Mouse (Mus musculus) embryonic facial prominence, embryonic 14.5 days (tissue): ENCODE measurements around the gene Wrap73. TPM values are rescaled to one million over a fixed set of nuclear protein-coding genes. Genes with fewer than 3 reads are reported as not detected.

ENCODE experiments used
- ATAC-seq: fragments of 200-750 bp; cut with Nextera tagmentation; 2 replicates; pipeline ENCODE4 v1.8.0; 2017; ENCODE audit warnings: low read depth, moderate number of reproducible peaks, moderate TSS enrichment
- DNase-seq: peaks from one replicate; pipeline ENCODE4 v3.0.0-alpha.2; 2015; ENCODE audit warnings: low spot score
- H3K27ac ChIP-seq: fragments of 300-500 bp; sonication (generic); replicated peaks from 2 replicates; pipeline ENCODE4 v1.5.1; 2014; ENCODE audit warnings: low read depth, mild to moderate bottlenecking, low read length, moderate library complexity
- H3K27me3 ChIP-seq: fragments of 300-500 bp; sonication (generic); replicated peaks from 2 replicates; pipeline ENCODE4 v1.6.1; 2014; ENCODE audit warnings: low read length; ENCODE audit not compliant: control insufficient read depth, insufficient read depth
- H3K36me3 ChIP-seq: fragments of 300-500 bp; sonication (generic); 2 replicates; pipeline ENCODE4 v1.6.1; 2014; ENCODE audit warnings: low read length, mixed read lengths; ENCODE audit not compliant: control insufficient read depth, insufficient read depth
- H3K4me1 ChIP-seq: fragments of 300-500 bp; sonication (generic); 2 replicates; pipeline ENCODE4 v1.6.1; 2014; ENCODE audit warnings: antibody characterized with exemption, low read length; ENCODE audit not compliant: control insufficient read depth, insufficient read depth
- H3K4me2 ChIP-seq: fragments of 300-500 bp; sonication (generic); 2 replicates; pipeline ENCODE4 v1.6.1; 2014; ENCODE audit warnings: low read depth, mild to moderate bottlenecking, low read length, moderate library complexity, mixed read lengths
- H3K4me3 ChIP-seq: fragments of 300-500 bp; sonication (generic); 2 replicates; pipeline ENCODE4 v1.5.1; 2014; ENCODE audit warnings: low read depth, mild to moderate bottlenecking, low read length
- H3K9ac ChIP-seq: fragments of 300-500 bp; sonication (generic); 2 replicates; pipeline ENCODE4 v1.6.1; 2014; ENCODE audit warnings: low read depth, mild to moderate bottlenecking, low read length, moderate library complexity, mixed read lengths
- H3K9me3 ChIP-seq: fragments of 300-500 bp; sonication (generic); 2 replicates; pipeline ENCODE4 v1.6.1; 2016; ENCODE audit warnings: low read length; ENCODE audit not compliant: control insufficient read depth
- WGBS: fragments of 180-500 bp; shearing (Covaris S2); extraction: QIAGEN DNeasy Blood & Tissue Kit; methylation state at CpG from one replicate; pipeline ENCODE4 v1.1.7; 2014; 5-methylcytosine and 5-hydroxymethylcytosine counted together
- polyA plus RNA-seq: library from polyadenylated mRNA; unstranded; fragments of >200 nt; fragmentation: Nextera tagmentation; extraction: Ambion mirVana; gene quantifications from 2 replicates; pipeline ENCODE4 v1.2.1, GENCODE M21; 2014

The Wrap73 gene
- polyA plus RNA-seq = 36.8 and 43.2 TPM in 2 replicates

DNA sequence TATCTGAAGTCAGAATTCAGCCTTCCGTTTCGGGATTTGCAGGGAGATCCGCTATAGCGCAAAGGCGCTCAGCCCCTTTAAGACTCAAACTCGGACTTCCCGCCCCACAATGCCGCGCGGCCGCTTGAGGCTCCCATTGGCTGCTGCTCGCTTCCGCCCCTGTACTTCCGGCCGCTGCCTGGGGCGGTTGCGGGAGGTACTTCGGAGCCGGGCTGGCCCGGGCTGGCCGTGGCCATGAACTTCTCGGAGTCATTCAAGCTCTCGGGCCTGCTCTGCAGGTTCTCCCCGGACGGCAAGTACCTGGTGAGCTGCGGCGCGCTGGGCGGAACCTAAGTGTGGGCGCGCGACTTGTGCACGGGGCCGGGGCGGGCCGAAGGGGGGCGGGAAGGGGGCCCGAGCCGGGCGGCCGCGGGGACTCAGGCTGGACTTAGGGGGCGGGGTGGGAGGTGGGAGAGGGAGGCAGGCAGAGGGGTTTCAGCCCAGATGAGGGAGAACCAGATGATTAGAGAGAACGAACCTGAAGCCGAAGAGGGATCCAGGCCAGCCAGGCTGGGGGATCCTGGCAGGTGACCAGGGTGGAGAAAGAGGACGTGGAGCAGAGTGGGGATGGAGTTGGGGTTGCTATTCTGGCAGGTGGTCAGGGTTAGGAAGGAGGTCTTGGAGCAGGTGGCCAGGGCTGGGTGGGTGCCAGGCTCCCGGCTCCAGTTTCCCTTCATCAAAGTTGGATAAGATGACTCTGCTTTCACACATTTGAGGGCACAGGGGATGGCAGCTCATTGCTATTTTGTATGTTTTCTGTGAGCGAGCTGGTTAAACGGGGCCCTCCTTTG is at the start of gene Wrap73:
Gene Wrap73 (plus strand): TSS at position 162 of the 830 bp plus-strand sequence.
- peak within 1 kb of the TSS; percentile 82 for H3K4me2 ChIP-seq
- peak within 1 kb of the TSS; percentile 75 for H3K9ac ChIP-seq
- peak; percentile 97 for DNase-seq
- WGBS = 3% methylated on average over 44 of the region's 49 CpGs
- peak; percentile 96 for ATAC-seq
- peaks cover 11% of the 10 kb centered on the region for H3K4me1 ChIP-seq
- peak within 1 kb of the TSS; percentile 82 for H3K27ac ChIP-seq
- H3K27me3 ChIP-seq = peaks cover 46% of the 10 kb centered on the region
- peak within 1 kb of the TSS; percentile 72 for H3K4me3 ChIP-seq
- H3K9me3 ChIP-seq = no peaks in the 10 kb centered on the region
- peaks cover 14% of the 10 kb centered on the region; the same call in 1 of the 2 replicates for H3K36me3 ChIP-seq

DNA sequence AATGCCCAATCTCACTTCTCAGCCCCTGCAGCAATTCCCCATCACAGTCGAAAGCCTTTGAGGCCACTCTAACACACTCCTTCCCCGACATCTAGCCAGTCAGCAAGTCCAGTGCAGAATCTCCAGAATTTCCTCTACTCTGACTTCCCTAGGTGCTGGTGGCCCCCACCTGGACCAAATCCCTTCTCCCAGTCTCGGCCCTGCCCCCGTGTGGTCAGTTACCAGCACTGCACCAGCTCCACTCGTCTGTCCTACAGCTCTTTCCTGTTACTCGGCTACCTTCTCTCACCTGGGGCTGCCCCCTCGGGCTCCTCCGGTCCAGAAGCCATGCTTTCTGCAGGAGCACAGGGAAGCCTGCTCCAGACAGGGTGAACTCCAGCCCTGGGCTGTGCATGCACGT is 49.0 kb upstream of the Wrap73 start:
- no peaks in the 10 kb centered on the region; the same call in 1 of the 2 replicates for H3K27me3 ChIP-seq
- no peaks in the 10 kb centered on the region for H3K4me1 ChIP-seq
- whole genome bisulfite sequencing = 23% methylated on average over 9 of the region's 9 CpGs
- H3K9me3 ChIP-seq = no peaks in the 10 kb centered on the region
- no peak overlapping the region for H3K4me3 ChIP-seq
- H3K9ac ChIP-seq = no peak overlapping the region
- DNase-seq (no peak), ATAC-seq (no peak)
- no peak overlapping the region for H3K4me2 ChIP-seq
- no peaks in the 10 kb centered on the region for H3K36me3 ChIP-seq
- H3K27ac ChIP-seq = no peak overlapping the region

DNA sequence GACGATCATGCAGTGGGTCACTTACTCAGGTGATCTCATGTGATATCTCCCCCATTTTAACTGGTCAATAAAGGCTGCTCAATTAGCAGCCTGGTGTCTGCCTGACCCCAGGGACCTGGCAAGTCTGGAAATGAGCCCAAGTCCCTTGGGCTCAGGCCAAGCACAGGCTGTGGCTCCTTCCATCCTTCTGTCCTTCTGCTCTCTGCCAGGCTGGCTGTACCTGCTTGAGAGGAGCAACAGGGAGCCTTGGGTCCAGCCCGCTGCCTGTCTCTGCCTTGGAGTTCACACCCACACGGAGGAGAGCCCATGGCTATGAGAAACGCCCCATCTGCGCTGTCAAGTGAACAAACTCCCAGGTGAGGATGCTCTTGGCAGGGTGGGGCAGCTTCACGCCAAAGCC is 46.1 kb upstream of the Wrap73 start:
- DNase-seq (no peak), ATAC-seq (no peak)
- no peak overlapping the region for H3K4me3 ChIP-seq
- H3K4me1 ChIP-seq = no peaks in the 10 kb centered on the region
- no peaks in the 10 kb centered on the region for H3K36me3 ChIP-seq
- no peak overlapping the region for H3K27ac ChIP-seq
- no peaks in the 10 kb centered on the region for H3K9me3 ChIP-seq
- no peak overlapping the region for H3K9ac ChIP-seq
- H3K27me3 ChIP-seq = no peaks in the 10 kb centered on the region; the same call in none of the 2 replicates
- 16% methylated on average over 6 of the region's 6 CpGs for WGBS
- H3K4me2 ChIP-seq = no peak overlapping the region

DNA sequence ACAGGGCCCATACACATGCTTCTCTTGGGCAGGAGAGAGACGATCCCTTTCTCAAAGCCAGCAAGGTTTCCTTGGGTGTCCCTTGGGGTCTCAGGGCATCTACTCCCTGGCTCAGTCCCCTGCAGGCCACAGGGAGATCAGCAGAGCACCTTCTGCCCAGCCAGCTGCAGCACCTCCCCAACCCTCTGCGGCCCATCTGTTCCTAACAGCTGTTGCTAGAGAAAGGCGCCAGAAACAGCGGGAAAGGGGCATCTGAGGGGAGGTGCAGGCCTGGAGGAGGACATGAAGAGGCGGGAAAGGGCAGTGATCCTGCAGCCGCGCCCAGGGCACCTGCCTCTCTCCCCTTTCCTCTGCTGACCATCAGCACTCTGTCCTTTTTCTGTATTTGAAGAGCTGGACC is 42.8 kb upstream of the Wrap73 start:
- H3K27ac ChIP-seq = no peak overlapping the region
- DNase-seq = no peak
- no peaks in the 10 kb centered on the region for H3K36me3 ChIP-seq
- 47% methylated on average over 7 of the region's 7 CpGs for WGBS
- ATAC-seq = no peak
- H3K9me3 ChIP-seq = no peaks in the 10 kb centered on the region
- no peak overlapping the region for H3K9ac ChIP-seq
- no peak overlapping the region for H3K4me2 ChIP-seq
- no peak overlapping the region for H3K4me3 ChIP-seq
- no peaks in the 10 kb centered on the region; the same call in none of the 2 replicates for H3K27me3 ChIP-seq
- 0 out of 2 replicates have a peak, but pooled peaks cover 3% of the 10 kb centered on the region for H3K4me1 ChIP-seq

DNA sequence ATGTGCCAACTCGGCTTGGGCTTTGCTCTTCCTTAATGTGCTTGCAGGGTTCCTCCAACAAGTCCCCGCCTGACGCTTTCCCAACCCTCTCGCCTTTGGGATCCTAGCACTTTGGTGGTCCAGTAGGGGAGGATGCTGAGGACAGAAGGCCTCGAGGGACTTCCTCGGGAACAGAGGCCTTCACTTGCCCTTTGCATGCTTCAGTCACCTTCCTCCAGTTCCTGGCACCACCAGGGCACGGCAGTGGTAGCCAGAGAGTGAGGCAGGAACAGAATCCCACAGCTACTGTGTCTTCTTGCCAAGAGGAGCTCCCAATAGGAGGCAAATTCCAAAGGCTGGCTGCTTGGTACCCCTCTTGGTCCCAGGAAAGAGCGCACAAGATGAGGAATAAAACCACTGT is 38.8 kb upstream of the Wrap73 start:
- Histone ChIP-seq H3K9ac (no peak overlapping the region), H3K4me1 (0 out of 2 replicates have a peak, but pooled peaks cover 6% of the 10 kb centered on the region), H3K27ac (no peak overlapping the region), H3K27me3 (no peaks in the 10 kb centered on the region; the same call in 1 of the 2 replicates), H3K4me3 (no peak overlapping the region), H3K4me2 (no peak overlapping the region), H3K36me3 (no peaks in the 10 kb centered on the region), H3K9me3 (no peaks in the 10 kb centered on the region)
- ATAC-seq (no peak), DNase-seq (no peak)
- 72% methylated on average over 8 of the region's 8 CpGs for WGBS

DNA sequence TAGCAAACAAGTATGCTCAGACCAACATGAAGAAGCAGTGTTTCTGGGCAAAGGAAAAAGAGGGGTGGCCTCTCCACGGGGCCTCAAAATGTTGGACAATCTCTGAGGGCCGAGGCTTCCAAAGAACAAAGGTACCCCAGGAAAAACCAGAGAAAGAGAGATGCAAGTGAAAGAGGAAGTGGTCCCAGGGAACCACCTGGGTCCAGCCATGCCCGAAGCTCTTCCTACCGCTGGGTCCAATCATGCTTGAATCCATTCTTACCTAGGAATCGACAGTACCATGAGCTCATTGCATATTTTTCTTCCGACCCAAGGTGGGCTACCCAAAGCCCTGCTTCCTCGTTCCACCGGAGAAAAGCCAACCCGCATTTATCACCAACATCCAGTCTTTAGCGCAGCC is 38.3 kb upstream of the Wrap73 start:
- 87% methylated on average over 10 of the region's 10 CpGs for WGBS
- DNase-seq (no peak), ATAC-seq (no peak)
- Histone ChIP-seq H3K4me3 (no peak overlapping the region), H3K4me1 (0 out of 2 replicates have a peak, but pooled peaks cover 6% of the 10 kb centered on the region), H3K27ac (no peak overlapping the region), H3K9me3 (no peaks in the 10 kb centered on the region), H3K36me3 (no peaks in the 10 kb centered on the region), H3K4me2 (no peak overlapping the region), H3K9ac (no peak overlapping the region), H3K27me3 (no peaks in the 10 kb centered on the region; the same call in 1 of the 2 replicates)

DNA sequence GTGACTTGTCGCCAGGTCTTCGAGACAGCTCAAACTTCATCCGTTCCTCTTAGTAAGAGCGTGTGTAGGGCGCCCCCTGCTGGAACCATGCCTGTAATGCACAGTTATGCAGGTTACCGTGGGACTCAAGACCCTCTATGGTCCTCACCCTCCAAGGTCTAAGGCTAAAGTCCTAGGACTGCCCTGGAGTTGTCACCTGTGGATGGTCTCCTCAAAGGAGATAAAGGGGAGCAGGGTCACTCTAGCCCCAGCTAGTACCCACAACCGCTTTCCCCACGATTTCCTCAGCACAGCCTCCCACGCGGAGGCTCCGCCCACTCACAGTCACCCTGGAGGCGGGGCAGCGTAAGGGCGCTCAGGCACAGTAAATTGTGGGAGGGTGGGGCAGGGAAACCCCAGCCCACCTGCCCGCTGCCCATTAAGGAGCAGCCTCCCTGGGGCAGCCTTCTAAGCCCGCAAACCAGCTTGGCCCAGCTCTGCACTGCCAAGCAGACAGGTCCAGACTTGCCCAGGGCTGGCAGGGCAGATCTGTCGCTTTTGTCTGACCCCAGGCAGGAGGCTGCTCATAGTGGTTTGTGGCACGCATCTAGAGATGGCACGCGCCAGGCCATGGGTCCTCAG is 36.7 kb upstream of the Wrap73 start:
- H3K27ac ChIP-seq = no peak overlapping the region
- no peaks in the 10 kb centered on the region for H3K36me3 ChIP-seq
- H3K9me3 ChIP-seq = no peaks in the 10 kb centered on the region
- H3K9ac ChIP-seq = no peak overlapping the region
- H3K4me2 ChIP-seq = peak overlapping the region; percentile 44
- peak; percentile 60 for ATAC-seq
- DNase-seq = peak; percentile 75
- no peaks in the 10 kb centered on the region; the same call in 1 of the 2 replicates for H3K27me3 ChIP-seq
- H3K4me3 ChIP-seq = no peak overlapping the region
- WGBS = 31% methylated on average over 20 of the region's 20 CpGs
- 0 out of 2 replicates have a peak, but pooled peaks cover 6% of the 10 kb centered on the region for H3K4me1 ChIP-seq

DNA sequence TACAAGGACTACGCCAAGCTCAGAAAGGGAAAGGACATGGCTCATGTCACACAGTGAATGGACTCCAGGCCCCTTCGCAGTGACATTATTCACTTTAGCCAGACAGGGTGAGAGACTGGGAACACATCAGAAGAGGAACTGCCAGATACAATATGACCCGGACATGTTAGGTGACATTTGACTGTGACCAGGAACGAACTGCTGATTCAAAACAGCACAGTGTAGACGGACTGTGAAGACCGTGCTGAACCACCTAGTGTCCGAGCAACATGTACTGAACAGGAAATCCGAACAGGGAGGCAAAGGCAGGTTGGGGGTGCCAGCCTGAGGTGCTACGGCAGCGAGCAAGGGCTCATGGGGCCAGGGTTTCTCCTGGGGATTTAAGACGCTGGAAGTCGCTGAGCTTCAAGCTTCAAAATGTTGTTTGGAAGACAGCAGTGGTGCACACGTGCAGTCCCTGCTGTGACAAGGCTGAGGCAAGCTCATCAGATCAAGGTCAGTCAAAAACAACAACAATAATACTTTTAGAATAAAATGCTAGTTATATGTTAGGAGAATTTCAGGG is 35.6 kb upstream of the Wrap73 start:
- Histone ChIP-seq H3K4me2 (no peak overlapping the region), H3K36me3 (no peaks in the 10 kb centered on the region), H3K4me1 (0 out of 2 replicates have a peak, but pooled peaks cover 6% of the 10 kb centered on the region), H3K27ac (no peak overlapping the region), H3K9ac (no peak overlapping the region), H3K27me3 (no peaks in the 10 kb centered on the region), H3K4me3 (no peak overlapping the region), H3K9me3 (no peaks in the 10 kb centered on the region)
- 67% methylated on average over 13 of the region's 13 CpGs for WGBS
- DNase-seq (no peak), ATAC-seq (no peak)
